Mouse (Mus musculus): ENCODE measurements around the gene Ppp1r12b. TPM values are rescaled to one million over a fixed set of nuclear protein-coding genes. Genes with fewer than 3 reads are reported as not detected.

Gene Ppp1r12b
- polyA plus RNA-seq, 1 experiment from 2014 or later: 18.0 TPM

- H3K9ac ChIP-seq: peak overlapping the region; percentile 23; the same call in 1 of the 2 replicates
- no peaks in the 10 kb centered on the region for H3K9me3 ChIP-seq
- WGBS: 42% methylated on average over 13 of the region's 13 CpGs
- H3K27me3 ChIP-seq (replicated peaks): no peaks in the 10 kb centered on the region
- ATAC-seq: peak; percentile 68
- peaks cover 61% of the 10 kb centered on the region for H3K4me1 ChIP-seq (replicated peaks)
- H3K36me3 ChIP-seq: peaks cover 6% of the 10 kb centered on the region; the same call in 1 of the 2 replicates
- peak overlapping the region; percentile 14; the same call in 1 of the 2 replicates for H3K4me2 ChIP-seq (replicated peaks)
- no peak overlapping the region for H3K4me3 ChIP-seq (replicated peaks)
- H3K27ac ChIP-seq: peak overlapping the region; percentile 88
Measured at GRCm38 (mm10) chr1:134753751-134754630, 201.8 kb downstream of the Ppp1r12b start.

GRCm38 (mm10) chr1:134752447-134752846 lies 203.3 kb downstream of the Ppp1r12b start:
- WGBS: 84% methylated on average over 5 of the region's 5 CpGs
- Histone ChIP-seq H3K27ac (peak overlapping the region; percentile 57), H3K36me3 (no peaks in the 10 kb centered on the region), H3K9ac (no peak overlapping the region), H3K4me1 (replicated peaks) (peaks cover 59% of the 10 kb centered on the region), H3K9me3 (no peaks in the 10 kb centered on the region), H3K4me3 (replicated peaks) (no peak overlapping the region), H3K27me3 (replicated peaks) (no peaks in the 10 kb centered on the region), H3K4me2 (replicated peaks) (no peak overlapping the region)
- ATAC-seq: no peak

GRCm38 (mm10) chr1:134749889-134750288 lies 205.9 kb downstream of the Ppp1r12b start:
- Histone ChIP-seq H3K27ac (peak overlapping the region; percentile 76), H3K4me3 (replicated peaks) (no peak overlapping the region), H3K4me2 (replicated peaks) (no peak overlapping the region), H3K27me3 (replicated peaks) (no peaks in the 10 kb centered on the region), H3K9me3 (no peaks in the 10 kb centered on the region), H3K36me3 (no peaks in the 10 kb centered on the region), H3K4me1 (replicated peaks) (peaks cover 40% of the 10 kb centered on the region), H3K9ac (no peak overlapping the region)
- peak; percentile 40 for ATAC-seq
- WGBS: 38% methylated on average over 7 of the region's 7 CpGs

GRCm38 (mm10) chr1:134747236-134748174 lies 208.2 kb downstream of the Ppp1r12b start:
- ATAC-seq: peak; percentile 46; the same call in 1 of the 2 replicates
- H3K36me3 ChIP-seq: no peaks in the 10 kb centered on the region
- H3K27me3 ChIP-seq (replicated peaks): no peaks in the 10 kb centered on the region
- H3K9me3 ChIP-seq: no peaks in the 10 kb centered on the region
- peak overlapping the region; percentile 30 for H3K4me2 ChIP-seq (replicated peaks)
- no peak overlapping the region for H3K27ac ChIP-seq
- no peak overlapping the region for H3K4me3 ChIP-seq (replicated peaks)
- 22% methylated on average over 23 of the region's 23 CpGs for WGBS
- no peak overlapping the region for H3K9ac ChIP-seq
- peaks cover 23% of the 10 kb centered on the region for H3K4me1 ChIP-seq (replicated peaks)

GRCm38 (mm10) chr1:134745648-134746047 lies 210.1 kb downstream of the Ppp1r12b start:
- Histone ChIP-seq H3K36me3 (no peaks in the 10 kb centered on the region), H3K9me3 (no peaks in the 10 kb centered on the region), H3K9ac (no peak overlapping the region), H3K4me1 (replicated peaks) (peaks cover 18% of the 10 kb centered on the region), H3K27ac (no peak overlapping the region), H3K4me2 (replicated peaks) (no peak overlapping the region), H3K27me3 (replicated peaks) (no peaks in the 10 kb centered on the region), H3K4me3 (replicated peaks) (no peak overlapping the region)
- no peak for ATAC-seq
- 46% methylated on average over 6 of the region's 6 CpGs for WGBS

- H3K4me3 ChIP-seq (replicated peaks): no peak overlapping the region
- peak; percentile 91 for ATAC-seq
- no peaks in the 10 kb centered on the region for H3K9me3 ChIP-seq
- 60% methylated on average over 7 of the region's 7 CpGs for WGBS
- H3K9ac ChIP-seq: no peak overlapping the region
- H3K27ac ChIP-seq: no peak overlapping the region
- peaks cover 6% of the 10 kb centered on the region for H3K4me1 ChIP-seq (replicated peaks)
- no peaks in the 10 kb centered on the region for H3K27me3 ChIP-seq (replicated peaks)
- no peaks in the 10 kb centered on the region for H3K36me3 ChIP-seq
- H3K4me2 ChIP-seq (replicated peaks): no peak overlapping the region
Measured at GRCm38 (mm10) chr1:134741946-134742661, 213.6 kb downstream of the Ppp1r12b start.

- H3K4me2 ChIP-seq (replicated peaks): no peak overlapping the region
- H3K9ac ChIP-seq: no peak overlapping the region
- no peaks in the 10 kb centered on the region for H3K9me3 ChIP-seq
- H3K36me3 ChIP-seq: no peaks in the 10 kb centered on the region
- no peak overlapping the region for H3K27ac ChIP-seq
- 72% methylated on average over 5 of the region's 6 CpGs for WGBS
- H3K27me3 ChIP-seq (replicated peaks): no peaks in the 10 kb centered on the region
- H3K4me1 ChIP-seq (replicated peaks): peaks cover 6% of the 10 kb centered on the region
- no peak overlapping the region for H3K4me3 ChIP-seq (replicated peaks)
- peak; percentile 18; the same call in 1 of the 2 replicates for ATAC-seq
Measured at GRCm38 (mm10) chr1:134741433-134741832, 214.3 kb downstream of the Ppp1r12b start.

- no peak overlapping the region for H3K27ac ChIP-seq
- peaks cover 5% of the 10 kb centered on the region; the same call in 1 of the 2 replicates for H3K4me1 ChIP-seq (replicated peaks)
- no peaks in the 10 kb centered on the region for H3K9me3 ChIP-seq
- H3K4me2 ChIP-seq (replicated peaks): no peak overlapping the region
- H3K27me3 ChIP-seq (replicated peaks): no peaks in the 10 kb centered on the region
- no peaks in the 10 kb centered on the region for H3K36me3 ChIP-seq
- no peak overlapping the region for H3K9ac ChIP-seq
- 72% methylated on average over 9 of the region's 9 CpGs for WGBS
- ATAC-seq: no peak
- no peak overlapping the region for H3K4me3 ChIP-seq (replicated peaks)
Measured at GRCm38 (mm10) chr1:134737463-134737862, 218.3 kb downstream of the Ppp1r12b start.

GRCm38 (mm10) chr1:134733659-134734058 lies 222.1 kb downstream of the Ppp1r12b start:
- Histone ChIP-seq H3K4me1 (replicated peaks) (peaks cover 3% of the 10 kb centered on the region; the same call in 1 of the 2 replicates), H3K36me3 (no peaks in the 10 kb centered on the region), H3K27ac (peak overlapping the region; percentile 32; the same call in 1 of the 2 replicates), H3K4me2 (replicated peaks) (no peak overlapping the region), H3K4me3 (replicated peaks) (no peak overlapping the region), H3K9me3 (no peaks in the 10 kb centered on the region), H3K27me3 (replicated peaks) (no peaks in the 10 kb centered on the region), H3K9ac (no peak overlapping the region)
- peak; percentile 86 for ATAC-seq
- WGBS: 60% methylated on average over 5 of the region's 5 CpGs

GRCm38 (mm10) chr1:134727256-134727655 lies 228.5 kb downstream of the Ppp1r12b start:
- Histone ChIP-seq H3K4me3 (replicated peaks) (no peak overlapping the region), H3K27ac (no peak overlapping the region), H3K27me3 (replicated peaks) (no peaks in the 10 kb centered on the region), H3K9me3 (no peaks in the 10 kb centered on the region), H3K36me3 (no peaks in the 10 kb centered on the region), H3K4me2 (replicated peaks) (no peak overlapping the region), H3K4me1 (replicated peaks) (peaks cover 20% of the 10 kb centered on the region), H3K9ac (no peak overlapping the region)
- 41% methylated on average over 8 of the region's 8 CpGs for WGBS
- peak; percentile 73 for ATAC-seq

GRCm38 (mm10) chr1:134726480-134726879 lies 229.3 kb downstream of the Ppp1r12b start:
- H3K27ac ChIP-seq: no peak overlapping the region
- H3K27me3 ChIP-seq (replicated peaks): no peaks in the 10 kb centered on the region
- WGBS: 91% methylated on average over 7 of the region's 7 CpGs
- no peaks in the 10 kb centered on the region for H3K9me3 ChIP-seq
- H3K4me2 ChIP-seq (replicated peaks): no peak overlapping the region
- H3K4me3 ChIP-seq (replicated peaks): no peak overlapping the region
- ATAC-seq: no peak
- no peak overlapping the region for H3K9ac ChIP-seq
- H3K4me1 ChIP-seq (replicated peaks): peaks cover 20% of the 10 kb centered on the region
- no peaks in the 10 kb centered on the region for H3K36me3 ChIP-seq
